Mouse (Mus musculus) MEL (cell line): ENCODE data around the gene Gclm. TPM values are rescaled to one million over a fixed set of nuclear protein-coding genes. Genes with fewer than 3 reads are reported as not detected.

Experiments
- DNase-seq: peaks from one replicate; pipeline ENCODE4 v3.0.0; 2011; ENCODE audit warnings: low read depth, low spot score
- H3K27ac ChIP-seq: 2 replicates; pipeline ENCODE4 v1.5.1; 2012; ENCODE audit warnings: low read depth, mild to moderate bottlenecking, control low read depth, low read length, moderate library complexity; ENCODE audit not compliant: control insufficient read depth
- H3K27me3 ChIP-seq, 2 experiments: fragments of 150-350 bp in 1 of 2; sonication (generic) in 1 of 2; 2 replicates each; pipeline ENCODE4 v1.6.1; 2012; ENCODE audit warnings: low read length in 2 of 2, mild to moderate bottlenecking in 2 of 2, improper control_type of control experiment in 1 of 2, moderate library complexity in 1 of 2; ENCODE audit not compliant: insufficient read depth in 2 of 2, control insufficient read depth in 1 of 2
- H3K36me3 ChIP-seq, 2 experiments: 2 replicates each; pipeline ENCODE4 v1.6.1; 2012 to 2014; ENCODE audit warnings: low read length in 2 of 2, improper control_type of control experiment in 1 of 2, inconsistent platforms in 1 of 2, mild to moderate bottlenecking in 1 of 2; ENCODE audit not compliant: insufficient read depth in 2 of 2, control insufficient read depth in 1 of 2
- H3K4me1 ChIP-seq, 2 experiments: fragments of 150-350 bp in 1 of 2; sonication (generic) in 1 of 2; 2 replicates each; pipeline ENCODE4 v1.6.1; 2012; ENCODE audit warnings: low read length in 2 of 2, improper control_type of control experiment in 1 of 2, mild to moderate bottlenecking in 1 of 2; ENCODE audit not compliant: insufficient read depth in 2 of 2, control insufficient read depth in 1 of 2
- H3K4me3 ChIP-seq, 2 experiments: fragments of 150-350 bp in 1 of 2; sonication (generic) in 1 of 2; 2 replicates each; pipeline ENCODE4 v1.5.1; 2012; ENCODE audit warnings: low read depth in 2 of 2, low read length in 2 of 2, mild to moderate bottlenecking in 2 of 2, moderate library complexity in 2 of 2, control low read depth in 1 of 2, improper control_type of control experiment in 1 of 2; ENCODE audit not compliant: control insufficient read depth in 1 of 2, insufficient read depth in 1 of 2
- H3K79me2 ChIP-seq: 2 replicates; pipeline ENCODE4 v1.6.1; 2012; ENCODE audit warnings: mild to moderate bottlenecking, low read length, moderate library complexity; ENCODE audit not compliant: control insufficient read depth, poor library complexity, insufficient read depth
- H3K9ac ChIP-seq: 2 replicates; pipeline ENCODE4 v1.6.1; 2012; ENCODE audit warnings: low read depth, mild to moderate bottlenecking, control low read depth, low read length, moderate library complexity; ENCODE audit not compliant: control insufficient read depth, poor library complexity, severe bottlenecking
- H3K9me3 ChIP-seq: fragments of 150-350 bp; sonication (generic); replicated peaks from 2 replicates; pipeline ENCODE4 v1.6.1; 2012; ENCODE audit warnings: mild to moderate bottlenecking, low read length, improper control_type of control experiment, moderate library complexity; ENCODE audit not compliant: insufficient read depth
- BHLHE40 ChIP-seq: IDR thresholded peaks from 2 replicates; pipeline ENCODE4 v1.6.1; 2012; ENCODE audit warnings: low read depth, mild to moderate bottlenecking, inconsistent platforms, low read length, improper control_type of control experiment, borderline replicate concordance
- CHD1 ChIP-seq: IDR thresholded peaks from 2 replicates; pipeline ENCODE4 v1.6.1; 2012; ENCODE audit warnings: low read depth, mild to moderate bottlenecking, inconsistent platforms, low read length, improper control_type of control experiment
- CTCF ChIP-seq, 3 experiments: IDR thresholded peaks in 2 of 3; conservative IDR thresholded peaks in 1 of 3; 2 replicates each; pipeline ENCODE4 v1.5.1; 2011 to 2012; ENCODE audit warnings: low read length in 3 of 3, low read depth in 2 of 3, mild to moderate bottlenecking in 2 of 3, improper control_type of control experiment in 1 of 3, inconsistent platforms in 1 of 3, mixed read lengths in 1 of 3, moderate library complexity in 1 of 3; ENCODE audit not compliant: control insufficient read depth in 1 of 3, insufficient read depth in 1 of 3, poor library complexity in 1 of 3, severe bottlenecking in 1 of 3
- E2F4 ChIP-seq: IDR thresholded peaks from 2 replicates; pipeline ENCODE4 v1.6.1; 2011; ENCODE audit warnings: low read depth, low read length, improper control_type of control experiment, borderline replicate concordance
- EP300 ChIP-seq, 2 experiments: IDR thresholded peaks; 2 replicates each; pipeline ENCODE4 v1.6.1; 2011; ENCODE audit warnings: improper control_type of control experiment in 2 of 2, low read length in 2 of 2, low read depth in 1 of 2, mild to moderate bottlenecking in 1 of 2
- ETS1 ChIP-seq: IDR thresholded peaks from 2 replicates; pipeline ENCODE4 v1.6.1; 2012; ENCODE audit warnings: low read depth, mild to moderate bottlenecking, inconsistent platforms, low read length, improper control_type of control experiment, moderate library complexity
- GABPA ChIP-seq: IDR thresholded peaks from 2 replicates; pipeline ENCODE4 v1.6.1; 2012; ENCODE audit warnings: low read depth, mild to moderate bottlenecking, inconsistent platforms, low read length, improper control_type of control experiment, moderate library complexity
- JUND ChIP-seq: IDR thresholded peaks from 2 replicates; pipeline ENCODE4 v1.6.1; 2011; ENCODE audit warnings: low read depth, mild to moderate bottlenecking, improper control_type of control experiment, low read length
- KAT2A ChIP-seq: conservative IDR thresholded peaks from 2 replicates; pipeline ENCODE4 v1.6.1; 2012; ENCODE audit warnings: low read depth, low read length, improper control_type of control experiment, inconsistent platforms
- MAFK ChIP-seq: IDR thresholded peaks from 2 replicates; pipeline ENCODE4 v1.6.1; 2011; ENCODE audit warnings: low read depth, mild to moderate bottlenecking, low read length, improper control_type of control experiment, borderline replicate concordance
- MAZ ChIP-seq: IDR thresholded peaks from 2 replicates; pipeline ENCODE4 v1.6.1; 2012; ENCODE audit warnings: low read depth, mild to moderate bottlenecking, inconsistent platforms, low read length, improper control_type of control experiment
- MEF2A ChIP-seq: IDR thresholded peaks from 2 replicates; pipeline ENCODE4 v1.6.1; 2014; ENCODE audit warnings: low read depth, mild to moderate bottlenecking, inconsistent platforms, low read length, improper control_type of control experiment; ENCODE audit not compliant: poor library complexity, insufficient replicate concordance, severe bottlenecking; ENCODE audit errors: extremely low read depth
- MXI1 ChIP-seq: IDR thresholded peaks from 2 replicates; pipeline ENCODE4 v1.6.1; 2011; ENCODE audit warnings: mild to moderate bottlenecking, low read depth, low read length, improper control_type of control experiment
- MYB ChIP-seq: IDR thresholded peaks from 2 replicates; pipeline ENCODE4 v1.6.1; 2011; ENCODE audit warnings: mild to moderate bottlenecking, low read depth, low read length, improper control_type of control experiment
- NELFE ChIP-seq: IDR thresholded peaks from 2 replicates; pipeline ENCODE4 v1.6.1; 2011; ENCODE audit warnings: low read depth, low read length, improper control_type of control experiment
- POLR2A ChIP-seq, 2 experiments: IDR thresholded peaks; 2 replicates each; pipeline ENCODE4 v1.6.1; 2011 to 2012; ENCODE audit warnings: low read length in 2 of 2, mild to moderate bottlenecking in 2 of 2, control low read depth in 1 of 2, improper control_type of control experiment in 1 of 2, low read depth in 1 of 2, moderate library complexity in 1 of 2; ENCODE audit not compliant: control insufficient read depth in 1 of 2, insufficient read depth in 1 of 2, poor library complexity in 1 of 2
- POLR2AphosphoS2 ChIP-seq: IDR thresholded peaks from 2 replicates; pipeline ENCODE4 v1.6.1; 2011; ENCODE audit warnings: low read length, improper control_type of control experiment
- POLR2AphosphoS5 ChIP-seq: IDR thresholded peaks from 2 replicates; pipeline ENCODE4 v1.6.1; 2012; ENCODE audit warnings: low read depth, borderline replicate concordance, mild to moderate bottlenecking, inconsistent platforms, low read length, moderate library complexity, mixed read lengths
- SIN3A ChIP-seq: IDR thresholded peaks from 2 replicates; pipeline ENCODE4 v1.6.1; 2012; ENCODE audit warnings: low read length, improper control_type of control experiment, inconsistent platforms
- SMC3 ChIP-seq: IDR thresholded peaks from 2 replicates; pipeline ENCODE4 v1.6.1; 2011; ENCODE audit warnings: low read depth, low read length, improper control_type of control experiment
- TAL1 ChIP-seq: IDR thresholded peaks from 2 replicates; pipeline ENCODE4 v1.6.1; 2012; ENCODE audit warnings: mild to moderate bottlenecking, inconsistent platforms, low read length, moderate library complexity, mixed read lengths
- TBP ChIP-seq: IDR thresholded peaks from 2 replicates; pipeline ENCODE4 v1.8.0; 2011; ENCODE audit warnings: low read depth, low read length, improper control_type of control experiment
- TCF12 ChIP-seq: IDR thresholded peaks from 2 replicates; pipeline ENCODE4 v1.6.1; 2014; ENCODE audit warnings: low read depth, mild to moderate bottlenecking, inconsistent platforms, low read length, improper control_type of control experiment, moderate library complexity
- ZKSCAN1 ChIP-seq: IDR thresholded peaks from 2 replicates; pipeline ENCODE4 v1.6.1; 2012; ENCODE audit warnings: low read depth, mild to moderate bottlenecking, inconsistent platforms, low read length, improper control_type of control experiment, moderate library complexity
- ZMIZ1 ChIP-seq: IDR thresholded peaks from 2 replicates; pipeline ENCODE4 v1.6.1; 2012; ENCODE audit warnings: low read depth, mild to moderate bottlenecking, inconsistent platforms, low read length, improper control_type of control experiment, moderate library complexity
- ZNF384 ChIP-seq: IDR thresholded peaks from 2 replicates; pipeline ENCODE4 v1.6.1; 2012; ENCODE audit warnings: low read depth, mild to moderate bottlenecking, inconsistent platforms, low read length, improper control_type of control experiment
- polyA plus RNA-seq, 2 experiments: library from polyadenylated mRNA; stranded (reverse) in 1 of 2; unstranded in 1 of 2; fragments of >175 nt in 1 of 2; fragments of >200 nt in 1 of 2; gene quantifications; 2 replicates each; pipeline versions ENCODE4 v1.2.1 to v1.2.4; 2012; ENCODE audit warnings: low replicate concordance in 2 of 2, low read depth in 1 of 2; ENCODE audit not compliant: insufficient read length in 2 of 2, insufficient read depth in 1 of 2, missing spikeins in 1 of 2
- total RNA-seq: library from RNA; depleted of rRNA; stranded (reverse); fragments of 300-350 nt; gene quantifications from 2 replicates; pipeline ENCODE4 v1.2.3, GENCODE M21; 2012

The Gclm gene
- total and polyA plus RNA-seq, 3 experiments = 123 to 334 (median 174) TPM

- no peak overlapping the region for H3K9ac ChIP-seq
- DNase-seq = no peak
- no peaks in the 10 kb centered on the region for H3K36me3 ChIP-seq
- H3K4me1 ChIP-seq = no peaks in the 10 kb centered on the region
- TF ChIP-seq TCF12 = no peak
- TF ChIP-seq EP300 (IDR thresholded peaks at IDR 0.05; ENCODE audit: low read depth in 1 of 2, low read length in 2 of 2) = no peak
- no peak for TF ChIP-seq POLR2AphosphoS5
- no peak for TF ChIP-seq POLR2AphosphoS2
- no peak for TF ChIP-seq MAFK
- TF ChIP-seq ETS1 = no peak
- TF ChIP-seq BHLHE40 = no peak
- no peak for TF ChIP-seq JUND
- TF ChIP-seq ZNF384 = no peak
- no peak for TF ChIP-seq CTCF (IDR thresholded peaks at IDR 0.05 in 2 of 3, conservative IDR thresholded peaks at IDR 0.05 in 1 of 3; ENCODE audit: control insufficient read depth in 1 of 3, insufficient read depth in 1 of 3, low read depth in 2 of 3, low read length in 3 of 3, poor library complexity in 1 of 3, severe bottlenecking in 1 of 3)
- TF ChIP-seq NELFE = no peak
- TF ChIP-seq GABPA = no peak
- no peak for TF ChIP-seq ZMIZ1
- TF ChIP-seq MYB = no peak
- no peak for TF ChIP-seq TAL1
- no peak for TF ChIP-seq SMC3
- no peak for TF ChIP-seq SIN3A
- TF ChIP-seq TBP = no peak
- no peak for TF ChIP-seq MAZ
- no peak for TF ChIP-seq KAT2A
- H3K79me2 ChIP-seq = no peaks in the 10 kb centered on the region
- no peak overlapping the region for H3K27ac ChIP-seq
- no peak overlapping the region for H3K4me3 ChIP-seq
- no peaks in the 10 kb centered on the region for H3K9me3 ChIP-seq
- peaks cover 0 to under 1% of the 10 kb centered on the region in 2 experiments; a peak in 2 of 4 replicates for H3K27me3 ChIP-seq
Measured at GRCm38 (mm10) chr3:122208296-122209225, 36.8 kb upstream of the Gclm start.

- no peaks in the 10 kb centered on the region for H3K36me3 ChIP-seq
- H3K4me1 ChIP-seq = no peaks in the 10 kb centered on the region
- peaks cover 0 to 2% of the 10 kb centered on the region in 2 experiments; a peak in 2 of 4 replicates for H3K27me3 ChIP-seq
- no peak for TF ChIP-seq GABPA
- TF ChIP-seq ZKSCAN1 = no peak
- TF ChIP-seq MAZ = no peak
- TF ChIP-seq E2F4 = no peak
- no peak for TF ChIP-seq CHD1
- TF ChIP-seq MEF2A = no peak
- no peak for TF ChIP-seq MXI1
- TF ChIP-seq KAT2A = no peak
- no peak for TF ChIP-seq POLR2A (IDR thresholded peaks at IDR 0.05; ENCODE audit: control insufficient read depth in 1 of 2, insufficient read depth in 1 of 2, low read depth in 1 of 2, low read length in 2 of 2, poor library complexity in 1 of 2)
- no peak for TF ChIP-seq NELFE
- TF ChIP-seq CTCF (IDR thresholded peaks at IDR 0.05 in 2 of 3, conservative IDR thresholded peaks at IDR 0.05 in 1 of 3; ENCODE audit: control insufficient read depth in 1 of 3, insufficient read depth in 1 of 3, low read depth in 2 of 3, low read length in 3 of 3, poor library complexity in 1 of 3, severe bottlenecking in 1 of 3) = no peak
- TF ChIP-seq MYB = no peak
- DNase-seq = no peak
- no peak overlapping the region for H3K27ac ChIP-seq
- H3K79me2 ChIP-seq = no peaks in the 10 kb centered on the region
- H3K9ac ChIP-seq = no peak overlapping the region
- no peak overlapping the region for H3K4me3 ChIP-seq
- no peaks in the 10 kb centered on the region for H3K9me3 ChIP-seq
Measured at GRCm38 (mm10) chr3:122209511-122209910, 35.8 kb upstream of the Gclm start.
